Mouse (Mus musculus) urinary bladder, postnatal 10 days (tissue): ENCODE results near the gene D630045J12Rik.
A peak's percentile ranks its signal among the peaks of the same experiment; 100 is the strongest.

Experiments used
- DNase-seq: peaks from one replicate; pipeline ENCODE4 v3.0.0; 2022; ENCODE audit warnings: low spot score

Gene D630045J12Rik

DNA sequence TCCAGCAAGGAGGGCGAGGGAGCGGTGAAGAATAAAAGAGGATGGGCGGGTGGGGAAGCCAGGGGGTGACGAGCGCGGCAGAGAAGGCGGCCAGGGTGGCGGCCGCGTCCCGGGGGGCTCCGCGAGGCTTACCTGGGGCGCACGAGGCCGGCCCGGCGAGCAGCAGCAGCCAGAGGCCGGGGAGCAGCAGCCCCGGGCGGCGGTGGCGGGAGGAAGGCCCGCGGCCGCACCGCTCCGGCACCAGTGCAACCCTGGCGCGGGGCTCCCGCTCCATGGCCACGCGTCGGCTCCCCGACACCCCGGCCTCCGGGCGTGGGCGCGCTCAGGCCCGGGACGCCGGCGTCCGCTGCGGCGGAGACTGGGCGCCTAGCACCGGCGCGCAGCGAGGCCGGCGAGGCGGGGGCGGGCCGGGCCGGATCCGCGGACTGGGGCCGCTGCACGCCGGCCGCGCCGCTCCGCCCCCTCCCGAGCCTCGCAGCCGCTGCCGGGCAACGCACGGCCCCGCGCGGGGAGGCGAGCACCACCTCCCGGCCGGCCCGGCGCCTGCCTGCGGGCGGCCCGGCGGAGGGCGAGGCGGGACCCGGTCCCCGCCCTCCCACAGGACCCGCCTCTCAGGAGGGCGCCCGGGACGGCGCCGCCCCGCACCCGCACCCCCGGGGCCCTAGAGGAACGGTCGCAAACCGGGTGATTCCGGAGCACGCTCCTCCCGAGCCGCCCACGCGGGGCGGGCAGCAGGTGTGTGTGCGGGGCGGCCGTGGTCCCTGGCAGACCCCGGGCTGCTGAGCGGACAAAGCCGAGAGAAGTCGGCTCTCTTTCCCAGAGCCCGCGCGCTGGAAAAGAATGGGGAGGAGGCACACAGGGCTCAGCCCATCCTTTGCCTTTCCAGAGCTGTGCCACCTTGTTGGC lies at the start of gene D630045J12Rik:
Gene D630045J12Rik (minus strand): TSS at position 274 of the 906 bp plus-strand sequence.
- peak; percentile 18 for DNase-seq

DNA sequence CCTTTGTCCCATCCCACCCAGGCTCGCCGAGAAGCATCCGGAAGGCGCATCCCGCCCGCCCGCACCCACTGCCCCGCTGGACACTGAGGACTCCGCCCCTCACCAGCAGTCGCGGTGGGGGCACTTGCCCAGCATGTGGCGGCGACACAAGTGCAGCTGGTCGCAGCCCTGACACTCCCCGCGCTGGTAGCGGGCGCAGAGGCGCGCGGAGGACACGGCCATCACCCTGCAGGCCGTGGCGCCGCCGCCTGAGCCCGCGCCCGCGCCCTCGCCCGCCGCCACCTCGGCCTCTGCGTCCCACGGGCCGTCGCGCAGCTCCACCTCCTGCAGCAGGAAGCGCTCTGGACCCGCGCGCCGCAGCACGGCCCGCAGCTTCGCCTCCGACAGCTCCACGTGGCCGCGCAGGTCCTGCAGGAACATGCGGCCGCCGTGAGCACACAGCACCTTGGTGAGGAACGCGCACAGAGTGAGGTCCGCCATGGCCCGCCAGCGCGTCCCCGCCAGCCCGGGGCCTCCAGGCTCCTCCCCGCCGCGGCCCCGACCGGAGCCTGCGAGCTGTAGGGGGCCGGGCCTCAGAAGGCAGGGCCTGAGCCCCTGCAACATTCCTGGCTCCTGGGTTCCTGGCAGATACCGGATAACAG lies 45.1 kb upstream of the D630045J12Rik start, which contains the start of gene Zc3hav1l:
Gene Zc3hav1l (minus strand): TSS at position 499 of the 641 bp plus-strand sequence.
- DNase-seq, result peak; percentile 16

DNA sequence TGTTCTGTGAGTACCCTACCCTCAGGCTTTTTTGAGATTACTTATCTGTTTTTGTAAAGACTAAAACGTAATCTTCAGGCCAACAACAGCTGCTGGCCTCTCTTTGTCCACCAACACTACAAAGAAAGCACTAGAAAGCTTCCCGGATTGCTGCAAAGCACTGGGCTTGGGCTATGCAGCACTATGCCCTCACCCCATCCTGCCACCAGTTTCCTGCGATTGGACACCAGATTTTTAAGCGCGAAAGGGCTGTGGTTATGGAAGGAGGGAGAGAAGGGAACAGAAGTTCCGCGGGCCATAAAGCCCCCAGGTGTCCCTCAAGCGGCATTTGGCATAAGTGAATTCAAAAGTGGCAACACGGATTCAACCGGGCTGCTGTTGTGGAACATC lies 44.4 kb upstream of the D630045J12Rik start:
- DNase-seq, result no peak

GRCm38 (mm10) chr6:38297580-38298245 lies 43.9 kb upstream of the D630045J12Rik start:
- no peak for DNase-seq

- no peak for DNase-seq
These were observed 39.9 kb upstream of the D630045J12Rik start for GRCm38 (mm10) chr6:38293708-38294107.

GRCm38 (mm10) chr6:38292871-38293646 lies 39.2 kb upstream of the D630045J12Rik start:
- DNase-seq, result no peak

DNA sequence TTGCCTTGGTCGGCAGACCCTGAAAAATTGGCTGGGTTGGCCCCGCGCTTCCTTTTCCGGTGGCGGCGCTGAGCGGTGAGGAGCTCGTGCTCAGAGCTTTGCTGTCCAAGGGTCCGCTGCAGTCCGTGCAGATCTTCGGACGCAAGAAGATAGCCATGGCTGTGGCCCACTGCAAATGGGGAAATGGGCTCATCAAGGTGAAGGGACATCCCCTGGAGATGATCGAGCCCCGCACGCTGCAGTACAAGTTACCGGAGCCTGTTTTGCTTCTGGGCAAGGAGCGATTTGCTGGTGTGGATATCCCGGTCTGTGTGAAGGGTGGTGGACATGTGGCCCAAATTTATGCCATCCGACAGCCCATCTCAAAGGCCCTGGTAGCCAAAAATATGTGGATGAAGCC lies 30.6 kb upstream of the D630045J12Rik start:
- no peak for DNase-seq

GRCm38 (mm10) chr6:38264466-38264865 lies 10.7 kb upstream of the D630045J12Rik start:
- no peak for DNase-seq

GRCm38 (mm10) chr6:38263393-38264159 lies 9.8 kb upstream of the D630045J12Rik start:
- DNase-seq, result no peak

DNA sequence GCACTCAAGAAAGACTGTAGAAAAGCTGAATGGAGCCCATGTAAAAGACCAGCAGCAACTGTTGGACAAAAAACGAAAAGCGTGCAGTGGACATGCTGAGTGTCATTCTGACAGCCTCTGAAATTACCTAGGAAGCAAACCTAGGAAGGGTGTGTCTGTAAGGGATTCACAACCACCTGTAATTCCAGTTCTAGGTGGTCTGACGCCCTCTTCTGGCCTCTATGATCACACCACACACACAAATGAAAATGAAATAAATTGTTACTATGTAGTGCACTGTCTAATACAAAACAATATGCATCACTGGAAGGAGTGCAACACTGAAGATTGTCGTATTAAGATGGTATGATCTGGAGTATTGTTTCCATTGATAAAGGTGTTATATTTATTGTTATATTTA lies 8.1 kb upstream of the D630045J12Rik start:
- DNase-seq, result no peak

DNA sequence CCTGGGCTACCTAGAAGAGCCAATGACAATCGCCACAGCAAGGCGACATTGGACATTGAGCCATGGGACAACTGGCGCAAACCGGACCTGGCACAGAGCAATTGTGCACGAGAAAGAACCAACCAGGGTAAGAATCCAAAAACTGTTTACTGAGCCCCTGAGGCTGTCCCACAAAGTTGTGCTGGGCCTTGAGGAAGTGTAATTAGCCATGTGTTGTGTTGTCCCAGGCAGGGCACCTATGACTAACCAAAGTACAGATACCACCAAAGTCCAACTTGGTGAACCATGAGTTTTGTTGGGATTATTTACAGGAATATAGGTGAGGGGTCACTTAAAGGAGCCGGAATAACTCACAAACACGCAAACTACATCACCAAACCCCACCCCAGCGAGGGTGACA lies 3.7 kb upstream of the D630045J12Rik start:
- DNase-seq, result no peak

DNA sequence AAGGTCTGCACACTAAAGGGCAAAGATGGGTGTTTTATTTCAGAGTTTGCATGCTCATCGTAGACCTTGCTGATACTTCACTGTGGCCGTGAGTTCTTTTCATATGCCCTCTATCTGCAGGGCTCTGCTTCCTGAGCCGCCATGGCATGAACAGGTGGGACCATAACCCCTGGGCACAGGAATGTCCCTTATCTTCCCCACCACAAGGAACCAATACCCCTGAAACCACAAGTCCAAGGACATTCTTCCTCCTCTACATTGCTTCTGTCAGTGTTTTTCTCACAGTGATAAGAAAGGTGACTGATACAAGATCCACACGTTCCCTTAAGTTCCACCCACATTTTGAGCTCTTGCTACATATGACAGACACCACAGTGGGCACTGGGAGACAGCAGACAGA lies 3.0 kb upstream of the D630045J12Rik start:
- DNase-seq, result no peak

GRCm38 (mm10) chr6:38255794-38256193 lies 2.0 kb upstream of the D630045J12Rik start:
- DNase-seq, result no peak

DNA sequence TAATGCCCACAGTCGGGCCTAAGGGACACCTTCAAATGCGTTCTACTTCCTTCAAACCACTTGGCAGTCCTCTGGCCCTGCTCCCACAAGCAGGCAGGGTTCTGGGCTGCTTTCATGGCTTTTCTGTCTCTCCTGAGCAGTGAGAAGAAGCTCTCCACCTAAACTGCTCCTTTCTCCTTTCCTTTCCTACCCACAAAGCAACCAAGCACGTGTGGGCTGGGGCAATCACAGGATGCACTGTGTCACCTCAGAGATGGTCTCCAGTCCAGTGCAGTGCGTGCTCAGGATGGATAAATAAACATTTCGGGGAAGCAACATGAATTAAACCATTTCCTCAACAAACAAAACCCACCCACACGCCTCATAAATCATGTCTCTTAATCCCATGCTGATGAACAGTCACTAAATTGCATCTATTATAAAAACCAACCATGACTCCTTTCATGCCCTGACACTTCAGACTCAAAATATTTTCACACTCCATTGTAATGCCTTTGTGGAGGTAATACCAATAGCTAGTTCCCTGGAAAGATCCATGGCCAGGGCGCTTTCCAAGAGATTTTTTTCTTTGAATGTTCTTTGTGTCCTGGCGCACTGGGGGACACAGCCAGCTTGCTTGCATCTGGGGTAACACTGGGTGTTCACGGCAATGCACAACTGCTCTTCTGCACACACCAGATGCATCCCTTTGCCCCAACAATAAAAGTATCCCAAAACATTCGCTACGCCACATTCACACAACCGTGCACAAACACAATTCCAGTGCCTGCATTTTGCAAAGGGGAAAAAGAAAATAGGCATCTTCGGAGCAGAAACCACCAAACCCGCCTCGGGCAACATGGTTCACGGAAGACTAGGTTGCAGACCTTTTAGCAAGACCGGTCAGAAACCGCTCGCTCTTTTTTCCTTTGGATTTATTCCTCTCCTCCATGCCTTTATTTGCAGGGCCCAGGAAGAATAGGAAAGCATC lies 758 bp downstream of the D630045J12Rik start:
- DNase-seq, result no peak

DNA sequence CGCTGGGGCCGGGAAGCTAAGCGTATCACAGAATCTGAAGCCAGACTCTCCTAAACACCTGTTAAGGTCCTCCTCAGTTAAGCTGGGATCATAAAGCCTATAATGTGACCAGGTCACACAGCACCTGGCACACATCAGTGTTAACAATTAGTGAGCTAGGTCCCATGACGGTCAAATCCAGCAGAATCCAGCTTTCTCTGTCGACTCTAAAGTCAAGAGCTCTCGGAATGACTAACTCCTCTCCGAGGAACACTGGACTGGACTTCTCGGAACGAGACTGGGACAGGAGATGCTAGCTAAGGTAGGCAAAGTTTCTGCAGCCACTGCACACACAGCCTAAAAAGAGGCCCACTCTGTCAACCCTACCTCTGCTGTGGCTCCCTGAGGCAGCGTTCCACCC lies 1.7 kb downstream of the D630045J12Rik start:
- DNase-seq, result no peak

GRCm38 (mm10) chr6:38251464-38251863 lies 2.3 kb downstream of the D630045J12Rik start:
- no peak for DNase-seq

GRCm38 (mm10) chr6:38247362-38247761 lies 6.4 kb downstream of the D630045J12Rik start:
- DNase-seq, result no peak

DNA sequence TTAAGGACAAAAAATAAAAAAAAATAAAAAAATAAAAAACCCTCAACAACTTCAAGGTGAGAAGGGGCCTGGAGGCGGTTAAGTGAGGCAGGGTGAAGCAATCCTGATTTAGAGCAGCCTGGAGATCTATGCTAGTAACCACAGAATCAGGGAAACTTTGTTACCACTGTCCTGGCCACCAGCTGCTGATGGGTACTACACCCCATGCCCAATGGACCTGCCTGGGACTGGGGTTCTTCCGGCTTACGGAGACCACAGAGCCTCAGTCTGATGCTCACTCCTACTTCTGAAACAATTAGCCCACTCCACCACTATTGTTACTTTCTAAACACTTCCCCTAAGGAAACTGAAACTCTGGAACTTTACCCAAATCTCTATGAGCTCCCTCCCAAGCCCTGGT lies 9.0 kb downstream of the D630045J12Rik start:
- DNase-seq, result no peak

- DNase-seq, result no peak
These were observed 9.6 kb downstream of the D630045J12Rik start for GRCm38 (mm10) chr6:38244167-38244566.

DNA sequence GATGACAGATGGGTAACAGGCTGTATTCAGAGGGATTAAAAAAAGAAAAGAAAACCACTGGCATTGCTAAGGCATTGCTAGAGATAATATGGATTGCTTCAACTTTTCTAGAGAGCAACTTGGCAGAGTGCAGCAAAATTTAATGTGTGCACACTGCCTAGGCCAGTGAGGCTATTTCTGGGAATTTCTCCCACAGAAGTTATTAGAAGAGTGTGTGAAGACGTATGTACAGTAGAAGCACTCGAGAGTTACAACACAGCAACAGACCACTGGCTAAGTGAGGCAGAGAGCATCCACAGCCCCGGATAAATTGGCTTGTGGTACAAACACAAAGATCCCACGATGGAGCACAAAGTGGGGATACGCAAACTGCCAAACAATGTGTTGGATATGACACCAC lies 11.0 kb downstream of the D630045J12Rik start:
- DNase-seq, result no peak
